Mouse (Mus musculus) pancreas, adult 10 weeks (tissue): ENCODE results near the gene Mrpl11. TPM values are rescaled to one million over a fixed set of nuclear protein-coding genes. Genes with fewer than 3 reads are reported as not detected.

ENCODE experiments used
- polyA plus RNA-seq: library from polyadenylated mRNA; stranded (reverse); fragments of 350-450 nt; fragmentation: Illumina TruSeq; extraction: RNeasy Lipid Tissue Mini Kit (QIAGEN cat#74804); gene quantifications from one replicate; pipeline ENCODE4 v1.2.3, GENCODE M21; 2015; ENCODE audit warnings: low read depth, low replicate concordance; ENCODE audit not compliant: insufficient read depth

Gene Mrpl11
- 13.0 TPM for polyA plus RNA-seq

GRCm38 (mm10) chr19:4961928-4962601, at the start of gene Mrpl11:
TSS of gene Mrpl11 (plus strand) at chr19:4962147.

DNA sequence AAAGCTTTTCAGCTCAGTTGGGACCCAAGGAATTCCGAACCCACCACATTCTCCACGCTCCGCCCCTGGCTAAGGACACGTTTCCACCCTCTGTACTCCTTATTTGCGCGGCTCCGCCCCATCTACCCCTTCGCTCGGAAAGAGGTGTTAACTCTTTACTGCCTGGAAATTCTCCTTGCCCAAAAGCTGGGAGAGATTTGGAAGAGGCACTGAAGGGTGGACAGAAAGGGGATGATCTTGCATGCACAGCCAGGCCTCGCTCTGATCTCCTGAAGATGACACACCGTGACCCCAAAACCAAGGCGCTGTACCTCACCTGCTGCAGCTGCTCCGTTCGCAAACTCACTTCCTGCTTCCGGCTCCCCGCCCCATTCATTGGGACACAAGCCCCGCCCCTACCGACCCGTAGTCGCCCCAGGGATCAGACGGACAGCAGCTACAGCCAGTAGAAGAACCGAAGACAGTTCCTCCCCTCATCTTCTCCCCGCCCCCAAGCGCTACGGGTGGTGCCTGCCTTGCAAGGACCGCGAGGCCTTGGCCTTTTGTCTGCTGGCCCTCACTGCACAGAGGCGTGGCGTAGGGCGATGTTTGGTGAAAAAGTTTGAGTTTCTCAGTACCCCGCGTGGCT, 33.9 kb upstream of the Mrpl11 start, which contains the start of gene Dpp3:
Dpp3 (minus strand) TSS at position 384 of the 628 bp plus-strand sequence.

GRCm38 (mm10) chr19:4942551-4943252, 19.2 kb upstream of the Mrpl11 start, which contains the start of gene Peli3:
TSS of gene Peli3 (minus strand) at chr19:4943127.

GRCm38 (mm10) chr19:4990256-4990625, 28.3 kb downstream of the Mrpl11 start, which contains the start of gene Npas4:
TSS of gene Npas4 (minus strand) at chr19:4990316.

Other genes starting within 250 kb of the Mrpl11 start
- gene Rbm4b, start 205.7 kb upstream of the Mrpl11 start, polyA plus RNA-seq = 4.6 TPM
- 7.2 TPM for gene Rbm4, start 168.2 kb upstream of the Mrpl11 start, polyA plus RNA-seq
- gene Gm21992, start 150.5 kb upstream of the Mrpl11 start, polyA plus RNA-seq = 13.6 TPM
- 5.8 TPM for gene Rbm14, start 150.5 kb upstream of the Mrpl11 start, polyA plus RNA-seq
- gene Ccs, start 122.8 kb upstream of the Mrpl11 start, polyA plus RNA-seq = 30.0 TPM
- not detected for gene Ccdc87, start 122.8 kb upstream of the Mrpl11 start, polyA plus RNA-seq
- 21.8 TPM for gene Ctsf, start 107.0 kb upstream of the Mrpl11 start, polyA plus RNA-seq
- gene Actn3, start 84.2 kb upstream of the Mrpl11 start, polyA plus RNA-seq = not detected
- gene Zdhhc24, start 83.5 kb upstream of the Mrpl11 start, polyA plus RNA-seq = 1.8 TPM
- 1.2 TPM for gene Bbs1, start 55.5 kb upstream of the Mrpl11 start, polyA plus RNA-seq
- 16.6 TPM for gene Dpp3, start 33.9 kb upstream of the Mrpl11 start, polyA plus RNA-seq
- 0.83 TPM for gene Peli3, start 19.0 kb upstream of the Mrpl11 start, polyA plus RNA-seq
- gene Npas4, start 28.2 kb downstream of the Mrpl11 start, polyA plus RNA-seq = 0.54 TPM
- gene Slc29a2, start 61.7 kb downstream of the Mrpl11 start, polyA plus RNA-seq = 1.0 TPM
- 0.83 TPM for gene B4gat1, start 76.7 kb downstream of the Mrpl11 start, polyA plus RNA-seq
- gene AC124502.3, start 76.7 kb downstream of the Mrpl11 start, polyA plus RNA-seq = 3.4 TPM
- gene Brms1, start 79.2 kb downstream of the Mrpl11 start, polyA plus RNA-seq = 5.6 TPM
- gene Rin1, start 88.3 kb downstream of the Mrpl11 start, polyA plus RNA-seq = 2.4 TPM
- gene Cd248, start 105.9 kb downstream of the Mrpl11 start, polyA plus RNA-seq = 15.5 TPM
- gene Tmem151a, start 123.4 kb downstream of the Mrpl11 start, polyA plus RNA-seq = 3.4 TPM
- gene Yif1a, start 126.4 kb downstream of the Mrpl11 start, polyA plus RNA-seq = 17.2 TPM
- 0.92 TPM for gene Cnih2, start 136.4 kb downstream of the Mrpl11 start, polyA plus RNA-seq
- gene Rab1b, start 144.9 kb downstream of the Mrpl11 start, polyA plus RNA-seq = 28.5 TPM
- 5.4 TPM for gene Klc2, start 156.4 kb downstream of the Mrpl11 start, polyA plus RNA-seq